Mouse (Mus musculus): ENCODE data around the gene Tcf23.

Tcf23 gene

GRCm38 (mm10) chr5:30949654-30950326, 18.7 kb upstream of the Tcf23 start:
- in situ Hi-C loops (cut with MboI, MseI), result loop anchor here (5.0 kb wide), 1 partner anchor 62 kb away; the partner anchor contains the start of gene Agbl5

- in situ Hi-C loops (cut with MboI, MseI), result loop anchor here (5.0 kb wide), 1 partner anchor 63 kb away; the partner anchor contains the start of gene Agbl5
Measured at GRCm38 (mm10) chr5:30950451-30950850, 18.0 kb upstream of the Tcf23 start.

GRCm38 (mm10) chr5:30950922-30951321, 17.5 kb upstream of the Tcf23 start:
- in situ Hi-C loops (cut with MboI, MseI), result loop anchor here (5.0 kb wide), 1 partner anchor 64 kb away; the partner anchor contains the start of gene Agbl5

GRCm38 (mm10) chr5:30951706-30952105, 16.8 kb upstream of the Tcf23 start:
- in situ Hi-C loops (cut with MboI, MseI), result loop anchor here (5.0 kb wide), 1 partner anchor 64 kb away; the partner anchor contains the start of gene Agbl5

- in situ Hi-C loops (cut with MboI, MseI), result loop anchor here (5.0 kb wide), 1 partner anchor 65 kb away; the partner anchor contains the start of gene Agbl5
Measured at GRCm38 (mm10) chr5:30952551-30952950, 15.9 kb upstream of the Tcf23 start.

GRCm38 (mm10) chr5:30954065-30954464, 14.4 kb upstream of the Tcf23 start:
- in situ Hi-C loops (cut with MboI, MseI), result loop anchor here (5.0 kb wide), 1 partner anchor 67 kb away; the partner anchor contains the start of gene Agbl5

- in situ Hi-C loops (cut with MboI, MseI), result loop anchor here (5.0 kb wide), 1 partner anchor 67 kb away; the partner anchor contains the start of gene Agbl5
Measured at GRCm38 (mm10) chr5:30954556-30954955, 13.9 kb upstream of the Tcf23 start.

- in situ Hi-C loops (cut with MboI, MseI), result no loop called here
Measured at GRCm38 (mm10) chr5:30955751-30956150, 12.7 kb upstream of the Tcf23 start.

GRCm38 (mm10) chr5:30957891-30958290, 10.6 kb upstream of the Tcf23 start:
- in situ Hi-C loops (cut with MboI, MseI), result no loop called here

GRCm38 (mm10) chr5:30959198-30959854, 9.1 kb upstream of the Tcf23 start:
- in situ Hi-C loops (cut with MboI, MseI), result no loop called here

- in situ Hi-C loops (cut with MboI, MseI), result no loop called here
Measured at GRCm38 (mm10) chr5:30959966-30960501, 8.4 kb upstream of the Tcf23 start, which contains the start of gene Preb. Gene Preb (minus strand): TSS chr5:30960361.

- in situ Hi-C loops (cut with MboI, MseI), result no loop called here
Measured at GRCm38 (mm10) chr5:30960814-30961213, 7.6 kb upstream of the Tcf23 start.

GRCm38 (mm10) chr5:30961545-30962505, 6.6 kb upstream of the Tcf23 start:
- in situ Hi-C loops (cut with MboI, MseI), result no loop called here

GRCm38 (mm10) chr5:30963916-30964315, 4.5 kb upstream of the Tcf23 start:
- in situ Hi-C loops (cut with MboI, MseI), result no loop called here

- in situ Hi-C loops (cut with MboI, MseI), result no loop called here
Measured at GRCm38 (mm10) chr5:30966189-30966588, 2.3 kb upstream of the Tcf23 start.

- in situ Hi-C loops (cut with MboI, MseI), result no loop called here
Measured at GRCm38 (mm10) chr5:30969440-30969839, 978 bp downstream of the Tcf23 start.

GRCm38 (mm10) chr5:30974870-30975656, 6.6 kb downstream of the Tcf23 start:
- in situ Hi-C loops (cut with MboI, MseI), result loop anchor here (10.0 to 25.0 kb wide), 2 partner anchors 513 to 1040 kb away; partner anchors contain the start of genes 1700001C02Rik and Otof

GRCm38 (mm10) chr5:30982357-30982756, 13.9 kb downstream of the Tcf23 start:
- in situ Hi-C loops (cut with MboI, MseI), result loop anchor here (10.0 to 25.0 kb wide), 2 partner anchors 520 to 978 kb away; partner anchors contain the start of genes 1700001C02Rik and Otof

GRCm38 (mm10) chr5:30992980-30993676, 24.7 kb downstream of the Tcf23 start:
- in situ Hi-C loops (cut with MboI, MseI), result loop anchor here (25.0 kb wide), 1 partner anchor 531 kb away; the partner anchor contains the start of genes 1700001C02Rik and Otof

Data from T-helper 2 cell (primary cell).